Mouse (Mus musculus) small intestine, adult 2 months (tissue): ENCODE measurements around the gene Gpatch2l. TPM values are rescaled to one million over a fixed set of nuclear protein-coding genes. Genes with fewer than 3 reads are reported as not detected.

Experiments used
- H3K27ac ChIP-seq: fragments of 200-500 bp; 2 replicates; pipeline ENCODE4 v1.5.1; 2012; ENCODE audit warnings: low read depth, low read length, control low read depth, inconsistent platforms; ENCODE audit not compliant: insufficient read depth
- H3K27me3 ChIP-seq: fragments of 200-500 bp; 2 replicates; pipeline ENCODE4 v1.6.1; 2012; ENCODE audit warnings: mild to moderate bottlenecking, moderate library complexity, low read length, inconsistent platforms; ENCODE audit not compliant: control insufficient read depth, insufficient read depth
- H3K36me3 ChIP-seq: fragments of 200-500 bp; 2 replicates; pipeline ENCODE4 v1.6.1; 2012; ENCODE audit warnings: mild to moderate bottlenecking, low read length, control low read depth, inconsistent platforms; ENCODE audit not compliant: control insufficient read depth, insufficient read depth
- H3K4me1 ChIP-seq: fragments of 200-500 bp; 2 replicates; pipeline ENCODE4 v1.6.1; 2012; ENCODE audit warnings: low read length, inconsistent platforms, mixed read lengths; ENCODE audit not compliant: control insufficient read depth, insufficient read depth, insufficient read length
- H3K4me3 ChIP-seq: fragments of 200-500 bp; 2 replicates; pipeline ENCODE4 v1.5.1; 2012; ENCODE audit warnings: low read depth, mild to moderate bottlenecking, control low read depth, inconsistent platforms, low read length, moderate library complexity
- CTCF ChIP-seq: fragments of 200-500 bp; IDR thresholded peaks from 2 replicates; pipeline ENCODE4 v1.5.1; 2012; ENCODE audit warnings: low read depth, mild to moderate bottlenecking, control low read depth, inconsistent platforms, low read length, moderate library complexity, mixed read lengths; ENCODE audit not compliant: insufficient replicate concordance, insufficient read length; ENCODE audit errors: extremely low read depth
- POLR2A ChIP-seq: fragments of 200-500 bp; IDR thresholded peaks from 2 replicates; pipeline ENCODE4 v1.6.1; 2012; ENCODE audit warnings: low read depth, mild to moderate bottlenecking, control low read depth, inconsistent platforms, low read length, moderate library complexity
- WGBS: fragments of 180-500 bp; shearing (Covaris S2); methylation state at CpG from one replicate; pipeline ENCODE4 v1.1.7; 2018; 5-methylcytosine and 5-hydroxymethylcytosine counted together
- polyA plus RNA-seq: library from polyadenylated mRNA; depleted of rRNA; stranded (reverse); fragments of >200 nt; gene quantifications from 2 replicates; pipeline ENCODE4 v1.2.3, GENCODE M21; 2012

Gpatch2l gene
- polyA plus RNA-seq, 1 experiment, result 4.3 TPM

- Histone ChIP-seq H3K4me1 (no peaks in the 10 kb centered on the region), H3K27ac (no peak overlapping the region), H3K27me3 (no peaks in the 10 kb centered on the region), H3K4me3 (no peak overlapping the region), H3K36me3 (peaks cover 42% of the 10 kb centered on the region)
- WGBS, result 95% methylated on average over 2 of the region's 2 CpGs
- TF ChIP-seq POLR2A (no peak), CTCF (no peak)
Observed at GRCm38 (mm10) chr12:86285704-86286103, 44.0 kb downstream of the Gpatch2l start.

DNA sequence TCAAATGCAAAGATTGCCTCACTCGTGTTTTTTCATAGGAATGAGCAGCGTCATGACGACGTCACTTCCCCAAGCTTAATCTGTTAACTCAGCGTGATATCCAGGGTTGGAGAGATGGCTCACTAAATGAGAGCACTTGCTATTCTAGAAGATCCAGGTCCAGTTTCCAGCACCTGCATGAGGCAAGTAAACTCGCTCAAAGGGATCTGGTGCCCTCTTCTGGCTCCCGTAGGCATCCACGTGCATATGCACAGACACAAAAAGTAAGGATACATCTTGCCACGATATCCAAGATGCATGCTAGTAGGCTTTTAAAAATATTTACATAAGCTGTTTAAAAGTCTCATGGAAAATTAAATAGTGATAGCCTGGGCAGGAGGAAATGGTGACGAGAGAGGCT is 55.8 kb downstream of the Gpatch2l start:
- Histone ChIP-seq H3K36me3 (peaks cover 2% of the 10 kb centered on the region; the same call in 1 of the 2 replicates), H3K4me1 (no peaks in the 10 kb centered on the region), H3K4me3 (no peak overlapping the region), H3K27ac (no peak overlapping the region), H3K27me3 (no peaks in the 10 kb centered on the region)
- WGBS, result 78% methylated on average over 10 of the region's 10 CpGs
- TF ChIP-seq CTCF, result peak; percentile 10; the same call in 1 of the 2 replicates
- no peak for TF ChIP-seq POLR2A

- H3K4me1 ChIP-seq, result peaks cover 3% of the 10 kb centered on the region; the same call in 1 of the 2 replicates
- H3K27me3 ChIP-seq, result no peaks in the 10 kb centered on the region
- no peak overlapping the region for H3K27ac ChIP-seq
- H3K36me3 ChIP-seq, result no peaks in the 10 kb centered on the region
- 85% methylated on average over 10 of the region's 10 CpGs for WGBS
- TF ChIP-seq POLR2A (no peak), CTCF (no peak)
- H3K4me3 ChIP-seq, result no peak overlapping the region
Observed at GRCm38 (mm10) chr12:86302973-86303372, 61.3 kb downstream of the Gpatch2l start.

DNA sequence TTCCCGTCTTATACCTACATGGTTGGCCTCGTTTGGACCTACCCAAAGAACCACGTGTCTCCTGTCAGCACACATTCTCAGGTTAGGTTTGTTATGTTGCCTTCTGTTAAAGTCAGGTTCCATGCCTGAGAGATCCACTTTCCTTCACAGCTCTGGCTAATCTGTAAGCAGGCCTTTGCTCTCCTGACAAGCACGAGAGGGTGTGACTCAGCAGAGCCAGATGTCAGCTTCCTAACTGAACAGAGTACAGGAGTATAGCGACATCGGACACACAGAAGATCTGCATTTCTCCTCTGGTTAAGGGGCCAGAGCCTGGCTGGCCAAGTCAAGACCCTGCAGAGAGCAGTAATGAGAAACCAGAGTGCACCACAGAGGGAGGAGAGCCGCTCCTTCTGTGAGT is 63.4 kb downstream of the Gpatch2l start:
- whole genome bisulfite sequencing, result 30% methylated on average over 7 of the region's 7 CpGs

DNA sequence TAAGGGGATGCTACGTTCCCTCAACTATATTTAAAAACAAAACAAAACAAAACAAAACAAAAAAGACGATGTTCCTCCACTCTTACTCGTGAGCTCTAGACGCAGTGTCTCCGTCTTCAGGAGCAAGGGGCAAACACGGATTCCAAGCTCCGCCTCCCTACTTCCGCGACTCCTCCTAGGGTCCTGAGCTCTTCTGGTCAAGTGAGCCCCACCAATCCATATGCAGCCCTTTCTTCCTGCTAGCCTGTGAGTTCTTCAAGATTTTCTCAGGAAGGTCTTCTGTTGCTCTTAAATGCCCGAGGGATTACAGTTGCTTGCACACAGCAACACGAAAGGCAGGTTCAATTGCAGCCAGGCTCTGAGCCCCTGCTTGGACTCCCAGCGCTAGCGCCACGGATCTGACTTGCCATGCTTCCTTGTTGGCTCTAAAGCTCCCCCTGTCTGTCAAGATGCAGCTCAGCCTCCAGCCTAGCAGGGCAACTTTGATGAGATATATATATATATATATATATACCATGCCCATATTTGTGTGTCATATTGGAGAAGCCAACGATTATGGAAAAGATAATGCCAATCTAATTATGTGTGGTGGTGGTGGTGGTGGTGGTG is 64.1 kb downstream of the Gpatch2l start:
- Histone ChIP-seq H3K27me3 (no peaks in the 10 kb centered on the region), H3K36me3 (no peaks in the 10 kb centered on the region), H3K4me1 (peaks cover 3% of the 10 kb centered on the region; the same call in 1 of the 2 replicates), H3K27ac (no peak overlapping the region), H3K4me3 (peak overlapping the region; percentile 45)
- TF ChIP-seq POLR2A, result no peak
- TF ChIP-seq CTCF, result peak; percentile 26; the same call in 1 of the 2 replicates
- 17% methylated on average over 15 of the region's 15 CpGs for WGBS

More for the DNA sequence above, 63.4 kb downstream of the Gpatch2l start:
- TF ChIP-seq CTCF, result no peak
- no peak for TF ChIP-seq POLR2A
- H3K4me1 ChIP-seq, result peaks cover 3% of the 10 kb centered on the region; the same call in 1 of the 2 replicates
- no peaks in the 10 kb centered on the region for H3K36me3 ChIP-seq
- no peaks in the 10 kb centered on the region for H3K27me3 ChIP-seq
- H3K27ac ChIP-seq, result no peak overlapping the region
- H3K4me3 ChIP-seq, result peak overlapping the region; percentile 45

GRCm38 (mm10) chr12:86309474-86309873 is 67.8 kb downstream of the Gpatch2l start:
- H3K27me3 ChIP-seq, result no peaks in the 10 kb centered on the region
- 55% methylated on average over 10 of the region's 10 CpGs for WGBS
- no peak overlapping the region for H3K27ac ChIP-seq
- no peaks in the 10 kb centered on the region for H3K36me3 ChIP-seq
- no peak overlapping the region for H3K4me3 ChIP-seq
- H3K4me1 ChIP-seq, result peaks cover 3% of the 10 kb centered on the region; the same call in 1 of the 2 replicates
- TF ChIP-seq CTCF (no peak), POLR2A (no peak)

DNA sequence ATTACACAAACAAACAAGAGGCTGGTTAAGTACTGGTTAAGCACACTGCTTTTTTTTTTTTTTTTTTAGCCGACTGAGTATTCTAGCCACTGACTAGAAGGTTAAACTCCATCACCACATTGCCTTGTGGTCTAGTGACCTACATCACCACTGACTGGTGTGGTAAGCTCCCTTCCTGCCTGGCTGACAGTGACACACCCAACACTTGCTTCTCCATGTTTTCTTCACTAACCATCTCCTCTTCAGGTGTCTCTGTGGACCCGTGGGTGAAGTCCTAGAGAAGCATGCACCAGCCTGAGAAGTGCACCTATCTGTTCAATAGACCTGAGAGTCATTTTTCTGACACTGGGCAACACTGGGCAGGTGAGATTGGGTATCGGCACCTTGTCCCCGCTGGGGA is 68.2 kb downstream of the Gpatch2l start:
- Histone ChIP-seq H3K36me3 (no peaks in the 10 kb centered on the region), H3K27ac (no peak overlapping the region), H3K4me1 (peaks cover 3% of the 10 kb centered on the region; the same call in 1 of the 2 replicates), H3K27me3 (no peaks in the 10 kb centered on the region), H3K4me3 (no peak overlapping the region)
- WGBS, result 73% methylated on average over 4 of the region's 4 CpGs
- no peak for TF ChIP-seq POLR2A
- no peak for TF ChIP-seq CTCF

DNA sequence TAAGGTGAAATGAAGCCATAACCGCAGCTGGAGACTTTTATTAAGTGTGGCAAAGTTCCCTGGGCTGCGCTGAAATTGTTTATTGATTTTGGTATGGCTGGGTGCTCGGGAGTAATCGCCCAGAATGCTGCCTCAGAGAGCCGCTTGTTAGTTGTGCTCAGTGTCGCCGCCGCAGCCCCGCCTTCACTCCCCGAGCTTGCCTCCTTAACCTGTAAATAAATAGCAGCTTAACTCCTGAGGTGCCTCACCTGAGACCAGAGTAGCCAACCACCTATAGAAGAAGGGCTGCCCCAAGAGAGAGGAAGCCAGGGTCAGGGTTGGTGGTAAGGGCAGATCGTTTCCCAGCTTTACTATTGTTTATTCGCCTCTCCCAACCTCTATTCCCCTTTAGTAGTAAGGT is 79.0 kb downstream of the Gpatch2l start:
- Histone ChIP-seq H3K27me3 (no peaks in the 10 kb centered on the region), H3K27ac (no peak overlapping the region), H3K4me3 (no peak overlapping the region), H3K36me3 (no peaks in the 10 kb centered on the region), H3K4me1 (no peaks in the 10 kb centered on the region)
- 15% methylated on average over 12 of the region's 12 CpGs for WGBS
- TF ChIP-seq CTCF (no peak), POLR2A (no peak)
